Mouse (Mus musculus) bone marrow, adult 2 months (tissue): ENCODE data around the gene Spag9.

Experiments used
- CTCF ChIP-seq: fragments of 200-500 bp; IDR thresholded peaks from 2 replicates; pipeline ENCODE4 v1.5.1; 2011; ENCODE audit warnings: low read length, control low read depth; ENCODE audit not compliant: control insufficient read depth, insufficient read depth
- POLR2A ChIP-seq: fragments of 200-500 bp; IDR thresholded peaks from 2 replicates; pipeline ENCODE4 v1.6.1; 2011; ENCODE audit warnings: low read depth, mild to moderate bottlenecking, control low read depth, low read length, borderline replicate concordance; ENCODE audit not compliant: control insufficient read depth

DNA sequence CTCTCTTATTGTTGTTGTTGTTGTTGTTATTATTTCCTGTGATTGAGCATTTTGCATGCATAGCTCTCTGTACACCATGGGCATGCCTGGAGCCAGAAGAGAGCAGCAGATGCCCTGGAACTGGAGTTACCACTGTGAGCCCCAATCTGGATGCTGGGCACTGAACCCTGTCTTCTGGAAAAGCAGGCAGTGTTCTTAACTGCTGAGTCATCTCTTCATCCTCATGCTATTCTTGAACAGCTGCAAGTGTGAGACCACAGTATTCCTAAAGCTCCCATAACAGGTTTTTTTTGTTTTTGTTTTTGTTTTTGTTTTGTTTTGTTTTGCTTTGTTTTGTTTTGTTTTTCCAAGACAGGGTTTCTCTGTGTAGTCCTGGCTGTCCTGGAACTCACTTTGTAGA lies 9.6 kb upstream of the Spag9 start:
- no peak for TF ChIP-seq CTCF
- TF ChIP-seq POLR2A: no peak
